Mouse (Mus musculus): ENCODE measurements at regions not wholly inside any gene's neighbourhood (a gene's known extent, or its start where the extent isn't known, plus 50 kb on each side); places are given as distances from the start of the nearest gene placed in this dataset.

GRCm38 (mm10) chr10:111900723-111901716, 71.4 kb upstream of the Krr1 start:
- WGBS: 44% methylated on average over 17 of the region's 17 CpGs

DNA sequence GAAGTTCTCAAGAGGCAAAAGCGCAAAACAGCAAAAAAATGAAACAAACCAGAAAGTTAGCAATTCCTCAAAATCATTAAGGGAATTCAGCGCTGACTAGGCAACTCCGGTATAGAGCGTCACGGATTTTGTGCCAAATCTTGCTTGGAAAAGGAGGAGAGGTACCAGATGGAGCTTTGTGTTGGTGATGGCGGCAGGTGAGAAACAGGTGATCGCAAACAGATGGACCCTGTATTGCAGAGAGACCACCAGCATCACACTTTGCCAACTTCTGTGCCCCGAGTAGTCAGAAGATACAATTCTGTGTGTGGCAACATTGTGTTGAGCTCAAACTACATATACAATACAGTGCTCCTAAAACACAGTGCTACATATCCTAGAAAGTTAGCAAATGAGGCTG, 68.5 kb upstream of the Krr1 start:
- H3K27ac ChIP-seq: no peak overlapping the region
- no peak overlapping the region for H3K4me3 ChIP-seq
- 93% methylated on average over 8 of the region's 8 CpGs for WGBS
- H3K9ac ChIP-seq: no peak overlapping the region
- no peak overlapping the region for H3K4me2 ChIP-seq
- H3K9me3 ChIP-seq: no peaks in the 10 kb centered on the region
- no peak for ATAC-seq (replicated peaks)
- no peaks in the 10 kb centered on the region for H3K36me3 ChIP-seq (replicated peaks)
- peaks cover 14% of the 10 kb centered on the region for H3K4me1 ChIP-seq
- no peaks in the 10 kb centered on the region for H3K27me3 ChIP-seq (replicated peaks)

More at GRCm38 (mm10) chr10:111900723-111901716, 71.4 kb upstream of the Krr1 start:
- Histone ChIP-seq H3K36me3 (replicated peaks) (no peaks in the 10 kb centered on the region), H3K9me3 (no peaks in the 10 kb centered on the region), H3K27ac (peak overlapping the region; percentile 71), H3K27me3 (replicated peaks) (no peaks in the 10 kb centered on the region), H3K4me2 (0 out of 2 replicates have a peak overlapping the region, but pooled peaks have one; percentile 6), H3K9ac (no peak overlapping the region), H3K4me3 (no peak overlapping the region), H3K4me1 (peaks cover 14% of the 10 kb centered on the region)
- peak; percentile 67 for ATAC-seq (replicated peaks)

GRCm38 (mm10) chr10:111907836-111908235, 64.6 kb upstream of the Krr1 start:
- H3K4me1 ChIP-seq: no peaks in the 10 kb centered on the region
- H3K27me3 ChIP-seq (replicated peaks): no peaks in the 10 kb centered on the region
- no peak for ATAC-seq (replicated peaks)
- 82% methylated on average over 5 of the region's 5 CpGs for WGBS
- no peak overlapping the region for H3K4me3 ChIP-seq
- no peaks in the 10 kb centered on the region for H3K9me3 ChIP-seq
- H3K9ac ChIP-seq: no peak overlapping the region
- no peaks in the 10 kb centered on the region for H3K36me3 ChIP-seq (replicated peaks)
- no peak overlapping the region for H3K27ac ChIP-seq
- H3K4me2 ChIP-seq: no peak overlapping the region

GRCm38 (mm10) chr10:111912561-111912960, 59.9 kb upstream of the Krr1 start:
- H3K36me3 ChIP-seq (replicated peaks): no peaks in the 10 kb centered on the region
- WGBS: 78% methylated on average over 6 of the region's 6 CpGs
- no peak for ATAC-seq (replicated peaks)

GRCm38 (mm10) chr10:111913066-111913785, 59.2 kb upstream of the Krr1 start:
- H3K36me3 ChIP-seq (replicated peaks): no peaks in the 10 kb centered on the region
- H3K4me1 ChIP-seq: no peaks in the 10 kb centered on the region
- ATAC-seq (replicated peaks): no peak
- no peak overlapping the region for H3K9ac ChIP-seq
- 80% methylated on average over 20 of the region's 20 CpGs for WGBS
- no peaks in the 10 kb centered on the region for H3K9me3 ChIP-seq
- H3K27me3 ChIP-seq (replicated peaks): no peaks in the 10 kb centered on the region
- H3K4me3 ChIP-seq: no peak overlapping the region
- no peak overlapping the region for H3K4me2 ChIP-seq
- H3K27ac ChIP-seq: no peak overlapping the region

More at GRCm38 (mm10) chr10:111912561-111912960, 59.9 kb upstream of the Krr1 start:
- no peak overlapping the region for H3K4me3 ChIP-seq
- H3K9me3 ChIP-seq: no peaks in the 10 kb centered on the region
- H3K27ac ChIP-seq: no peak overlapping the region
- no peaks in the 10 kb centered on the region for H3K4me1 ChIP-seq
- H3K27me3 ChIP-seq (replicated peaks): no peaks in the 10 kb centered on the region
- H3K9ac ChIP-seq: no peak overlapping the region
- no peak overlapping the region for H3K4me2 ChIP-seq

DNA sequence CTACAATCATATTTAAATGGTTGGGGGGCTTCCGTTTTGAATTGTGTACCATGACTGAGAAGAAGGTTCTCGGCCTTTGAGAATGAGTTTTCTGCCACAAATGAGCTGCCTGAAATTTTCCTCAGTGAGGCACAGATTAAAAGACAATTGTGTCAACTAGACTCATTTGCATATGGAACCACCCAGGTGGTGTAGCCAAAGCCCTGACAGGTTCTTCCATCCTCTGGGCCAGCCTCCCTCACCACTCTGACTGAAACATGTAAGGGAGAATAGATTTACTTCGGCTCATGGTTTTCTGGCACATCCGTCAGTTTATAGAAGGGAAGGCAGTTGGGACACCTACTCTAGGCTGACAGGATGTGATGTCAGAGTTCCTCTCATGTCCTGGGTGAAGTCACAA, 58.2 kb upstream of the Krr1 start:
- Histone ChIP-seq H3K9me3 (no peaks in the 10 kb centered on the region), H3K9ac (no peak overlapping the region), H3K27ac (no peak overlapping the region), H3K4me1 (no peaks in the 10 kb centered on the region), H3K36me3 (replicated peaks) (no peaks in the 10 kb centered on the region), H3K27me3 (replicated peaks) (no peaks in the 10 kb centered on the region), H3K4me3 (no peak overlapping the region), H3K4me2 (no peak overlapping the region)
- WGBS: 79% methylated on average over 4 of the region's 4 CpGs
- no peak for ATAC-seq (replicated peaks)

DNA sequence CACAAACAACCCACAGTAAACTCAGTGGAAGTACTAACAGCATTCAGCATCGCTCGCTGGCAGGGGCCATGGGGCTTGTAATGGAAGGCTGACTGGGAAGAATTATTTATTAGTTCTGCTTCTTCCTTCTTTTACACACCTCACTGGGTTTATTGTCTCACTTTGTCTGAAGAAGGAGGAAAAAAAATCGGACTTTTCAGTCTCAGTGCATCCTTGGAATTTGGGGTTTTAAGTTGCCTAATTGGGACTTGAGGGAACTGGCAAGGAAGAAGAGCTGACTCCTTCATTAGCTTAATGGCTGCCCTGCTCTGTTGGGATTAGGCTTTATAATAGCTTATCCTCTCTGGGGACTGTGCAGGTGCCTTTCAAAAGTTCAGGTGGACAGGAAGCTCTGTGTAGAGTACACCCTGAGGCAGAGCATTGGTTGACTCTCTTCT, 54.4 kb upstream of the Krr1 start:
- H3K9me3 ChIP-seq: no peaks in the 10 kb centered on the region
- no peaks in the 10 kb centered on the region for H3K4me1 ChIP-seq
- no peaks in the 10 kb centered on the region for H3K27me3 ChIP-seq (replicated peaks)
- ATAC-seq (replicated peaks): no peak
- no peak overlapping the region for H3K4me3 ChIP-seq
- 21% methylated on average over 3 of the region's 3 CpGs for WGBS
- no peak overlapping the region for H3K27ac ChIP-seq
- no peaks in the 10 kb centered on the region for H3K36me3 ChIP-seq (replicated peaks)
- no peak overlapping the region for H3K9ac ChIP-seq
- no peak overlapping the region for H3K4me2 ChIP-seq

GRCm38 (mm10) chr10:111919475-111919874, 53.0 kb upstream of the Krr1 start:
- no peaks in the 10 kb centered on the region for H3K9me3 ChIP-seq
- H3K4me3 ChIP-seq: no peak overlapping the region
- H3K36me3 ChIP-seq (replicated peaks): no peaks in the 10 kb centered on the region
- H3K4me2 ChIP-seq: no peak overlapping the region
- no peak overlapping the region for H3K27ac ChIP-seq
- H3K9ac ChIP-seq: no peak overlapping the region
- no peak for ATAC-seq (replicated peaks)
- WGBS: 79% methylated on average over 2 of the region's 2 CpGs
- peaks cover 2% of the 10 kb centered on the region; the same call in 1 of the 2 replicates for H3K4me1 ChIP-seq
- no peaks in the 10 kb centered on the region for H3K27me3 ChIP-seq (replicated peaks)

DNA sequence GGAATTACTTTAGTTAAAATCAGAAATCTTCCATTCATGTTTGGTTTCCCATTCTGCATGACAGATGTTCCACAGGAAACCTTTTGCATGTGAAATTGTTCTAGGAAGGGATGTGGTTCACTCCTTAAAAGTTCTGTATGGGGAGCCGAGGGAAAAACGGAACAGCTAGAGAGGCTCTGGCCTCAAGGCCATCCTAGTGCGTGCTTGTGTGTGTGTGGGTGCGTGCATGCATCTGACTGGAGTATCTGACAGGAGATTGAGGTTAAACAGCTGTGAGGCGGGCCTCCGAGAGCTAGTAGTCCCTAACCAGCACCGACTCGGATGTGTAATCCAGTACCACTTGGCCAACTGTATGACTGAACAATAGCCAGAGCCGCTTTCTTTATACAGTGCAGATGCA, 51.0 kb upstream of the Krr1 start:
- H3K4me1 ChIP-seq: peaks cover 12% of the 10 kb centered on the region
- H3K27ac ChIP-seq: no peak overlapping the region
- no peak overlapping the region for H3K9ac ChIP-seq
- no peak for ATAC-seq (replicated peaks)
- no peaks in the 10 kb centered on the region for H3K9me3 ChIP-seq
- 87% methylated on average over 9 of the region's 9 CpGs for WGBS
- H3K27me3 ChIP-seq (replicated peaks): no peaks in the 10 kb centered on the region
- no peak overlapping the region for H3K4me2 ChIP-seq
- H3K36me3 ChIP-seq (replicated peaks): no peaks in the 10 kb centered on the region
- H3K4me3 ChIP-seq: no peak overlapping the region
